Mouse (Mus musculus): Measurements from ENCODE around the gene Plb1.

DNA sequence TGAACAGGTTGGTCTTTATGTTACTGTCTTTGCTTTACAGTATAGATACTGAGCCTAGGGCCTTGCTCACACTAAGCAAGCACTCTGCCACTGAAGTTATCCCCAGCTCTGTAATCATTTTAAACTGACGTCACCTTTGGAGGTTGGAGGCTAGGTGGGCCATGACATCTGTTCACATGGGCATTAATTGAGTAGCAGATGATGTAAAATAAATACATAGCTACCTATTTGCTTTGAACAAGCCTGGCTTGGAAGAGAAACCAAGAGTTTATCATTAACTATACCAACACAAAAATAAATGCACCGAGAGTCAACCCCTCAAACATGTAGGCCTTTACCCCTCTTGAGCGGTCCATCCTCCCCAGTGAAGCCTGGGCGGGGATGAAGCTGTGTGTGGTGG lies 76.1 kb downstream of the Plb1 start:
- TF ChIP-seq CTCF (IDR thresholded peaks at IDR 0.05) (no peak), EP300 (IDR thresholded peaks at IDR 0.05) (no peak)
